Mouse (Mus musculus) CD8-positive naive resting alpha-beta T cell, adult 57 days (primary cell): ENCODE data around the gene Wdr74. TPM values are rescaled to one million over a fixed set of nuclear protein-coding genes. Genes with fewer than 3 reads are reported as not detected.

Experiments used
- total RNA-seq: library from RNA; stranded (reverse); gene quantifications from one replicate; pipeline ENCODE4 v1.2.4, GENCODE M21; 2023

Gene Wdr74
- total RNA-seq, result 116 TPM

GRCm38 (mm10) chr19:8735389-8736159 lies at the start of gene Wdr74:
Gene Wdr74 (plus strand): TSS chr19:8735827.

GRCm38 (mm10) chr19:8722907-8723573 lies 12.6 kb upstream of the Wdr74 start, which contains the start of gene Slc3a2:
Gene Slc3a2 (minus strand): TSS chr19:8723369.

GRCm38 (mm10) chr19:8740603-8741002 lies 5.0 kb downstream of the Wdr74 start, which contains the start of gene 1700092M07Rik:
Gene 1700092M07Rik (plus strand): TSS chr19:8740718.

GRCm38 (mm10) chr19:8741243-8741869 lies 5.7 kb downstream of the Wdr74 start, which contains the start of gene Stx5a:
Gene Stx5a (plus strand): TSS chr19:8741413.

GRCm38 (mm10) chr19:8756635-8757387 lies 21.2 kb downstream of the Wdr74 start, which contains the start of gene Nxf1:
Gene Nxf1 (plus strand): TSS chr19:8757073.

DNA sequence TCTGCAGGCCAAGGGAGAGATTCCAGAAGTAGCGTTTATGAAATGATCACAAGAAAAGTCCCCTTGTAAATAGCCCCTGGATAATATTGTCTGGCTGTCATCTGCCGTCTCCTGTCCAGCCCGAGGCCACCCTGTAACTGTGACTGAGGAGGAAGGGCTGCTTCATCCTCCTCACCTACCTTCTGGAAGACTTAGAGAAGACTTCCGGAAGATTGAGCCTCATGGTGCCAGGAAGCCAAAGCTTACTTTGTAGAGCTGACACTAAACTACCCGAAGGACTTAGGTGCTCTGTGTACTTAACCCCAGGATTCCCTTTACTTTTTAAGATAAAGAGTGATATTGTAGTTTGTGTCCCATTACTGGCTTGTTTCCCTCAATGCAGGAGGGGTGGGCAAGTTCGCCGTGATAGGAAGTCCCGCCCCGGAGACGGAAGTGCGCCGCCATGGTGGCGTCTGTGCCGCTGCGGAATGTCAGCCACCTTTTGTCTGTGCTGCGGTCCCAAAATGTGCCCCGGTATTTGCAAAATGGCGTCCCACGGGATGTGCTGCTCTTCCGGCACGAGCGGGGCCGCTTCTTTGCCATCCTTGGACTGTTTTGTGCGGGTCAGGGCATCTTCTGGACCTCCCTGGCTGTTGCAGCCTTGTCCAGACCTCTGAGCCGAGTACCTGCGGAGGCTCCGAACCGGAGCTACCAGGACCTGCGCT lies 35.1 kb downstream of the Wdr74 start, which contains the start of gene Tmem223:
Gene Tmem223 (plus strand): TSS at position 430 of the 704 bp plus-strand sequence.

GRCm38 (mm10) chr19:8774086-8774835 lies 38.6 kb downstream of the Wdr74 start, which contains the start of gene Tmem179b:
Gene Tmem179b (minus strand): TSS chr19:8774467.

GRCm38 (mm10) chr19:8786008-8786781 lies 50.6 kb downstream of the Wdr74 start, which contains the start of gene Taf6l:
Gene Taf6l (minus strand): TSS chr19:8786417.

Other genes starting within 250 kb of the Wdr74 start
- gene Slc22a8, start 144.6 kb upstream of the Wdr74 start, total RNA-seq, result not detected
- gene Slc22a6, start 117.8 kb upstream of the Wdr74 start, total RNA-seq, result not detected
- gene Chrm1, start 72.0 kb upstream of the Wdr74 start, total RNA-seq, result not detected
- gene Slc3a2, start 12.5 kb upstream of the Wdr74 start, total RNA-seq, result 222 TPM
- gene 1700092M07Rik, start 4.9 kb downstream of the Wdr74 start, total RNA-seq, result 10.2 TPM
- 221 TPM for gene Stx5a, start 5.6 kb downstream of the Wdr74 start, total RNA-seq
- 393 TPM for gene Nxf1, start 21.2 kb downstream of the Wdr74 start, total RNA-seq
- gene Tmem223, start 35.2 kb downstream of the Wdr74 start, total RNA-seq, result 39.0 TPM
- 75.2 TPM for gene Tmem179b, start 38.6 kb downstream of the Wdr74 start, total RNA-seq
- 10.3 TPM for gene Taf6l, start 50.6 kb downstream of the Wdr74 start, total RNA-seq
- gene Polr2g, start 62.8 kb downstream of the Wdr74 start, total RNA-seq, result 59.8 TPM
- 0.58 TPM for gene Zbtb3, start 66.7 kb downstream of the Wdr74 start, total RNA-seq
- gene Ttc9c, start 83.5 kb downstream of the Wdr74 start, total RNA-seq, result 22.9 TPM
- gene Hnrnpul2, start 84.2 kb downstream of the Wdr74 start, total RNA-seq, result 99.6 TPM
- gene AC129217.1, start 93.9 kb downstream of the Wdr74 start, total RNA-seq, result 16.8 TPM
- gene Bscl2, start 101.6 kb downstream of the Wdr74 start, total RNA-seq, result 41.8 TPM
- not detected for gene Gng3, start 103.4 kb downstream of the Wdr74 start, total RNA-seq
- gene Lrrn4cl, start 114.9 kb downstream of the Wdr74 start, total RNA-seq, result 0.61 TPM
- gene Ubxn1, start 135.7 kb downstream of the Wdr74 start, total RNA-seq, result 113 TPM
- gene Uqcc3, start 145.1 kb downstream of the Wdr74 start, total RNA-seq, result 31.5 TPM
- 9.4 TPM for gene Lbhd1, start 147.9 kb downstream of the Wdr74 start, total RNA-seq
- gene Gm49403, start 148.1 kb downstream of the Wdr74 start, total RNA-seq, result not detected
- 33.6 TPM for gene 1810009A15Rik, start 153.0 kb downstream of the Wdr74 start, total RNA-seq
- 7.6 TPM for gene Gm49416, start 153.1 kb downstream of the Wdr74 start, total RNA-seq
- gene Ints5, start 157.2 kb downstream of the Wdr74 start, total RNA-seq, result 21.6 TPM
- 152 TPM for gene Ganab, start 162.2 kb downstream of the Wdr74 start, total RNA-seq
- 60.9 TPM for gene B3gat3, start 184.5 kb downstream of the Wdr74 start, total RNA-seq
- gene Rom1, start 193.5 kb downstream of the Wdr74 start, total RNA-seq, result 6.9 TPM
- 86.8 TPM for gene Eml3, start 193.7 kb downstream of the Wdr74 start, total RNA-seq
- 164 TPM for gene Mta2, start 206.0 kb downstream of the Wdr74 start, total RNA-seq
- gene Tut1, start 218.0 kb downstream of the Wdr74 start, total RNA-seq, result 42.6 TPM
- gene Eef1g, start 231.2 kb downstream of the Wdr74 start, total RNA-seq, result 614 TPM